Mouse (Mus musculus): ENCODE results near the gene Zbtb8a.

DNA sequence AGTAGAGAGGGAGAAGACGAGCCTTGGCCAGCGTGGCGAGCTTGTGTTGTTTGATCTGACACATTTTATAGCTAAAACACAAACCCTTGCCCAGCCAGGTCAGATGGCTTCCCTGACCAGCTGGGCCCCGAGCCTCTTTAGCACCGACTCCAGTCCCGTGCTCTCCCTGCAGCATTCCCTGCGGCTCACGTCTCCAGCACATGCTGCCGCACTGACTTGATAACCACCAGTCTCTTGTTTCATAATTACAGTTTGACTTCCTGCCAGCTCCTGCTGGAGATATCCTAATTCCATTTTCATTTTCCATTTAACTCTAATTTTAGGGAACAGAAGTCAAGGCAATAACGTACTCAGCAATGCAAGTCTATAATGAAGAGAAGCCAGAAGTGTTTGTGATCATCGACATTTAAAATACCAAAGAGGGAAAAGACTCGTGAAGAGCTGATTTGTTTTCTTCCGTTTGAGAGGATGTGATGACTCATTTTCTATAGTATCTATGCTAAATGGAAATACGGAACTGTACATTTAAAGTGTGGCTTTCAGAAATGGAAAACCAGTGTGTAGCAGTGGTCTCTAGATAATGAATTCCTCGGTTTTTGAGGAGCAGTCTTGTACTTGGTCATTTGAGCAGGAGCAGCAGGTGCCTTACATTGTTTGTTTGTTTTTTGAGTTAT is 31.3 kb downstream of the Zbtb8a start:
- no peak for TF ChIP-seq POLR2A (IDR thresholded peaks at IDR 0.05; ENCODE audit: insufficient read depth, low read depth, low read length)
- no peak for TF ChIP-seq CTCF (IDR thresholded peaks at IDR 0.05; ENCODE audit: insufficient read depth, low read depth, low read length)
